Mouse (Mus musculus) CD4-positive, CD25-positive, alpha-beta regulatory T cell, adult 4 months (primary cell): Measurements from ENCODE around the gene Nup153. TPM values are rescaled to one million over a fixed set of nuclear protein-coding genes. Genes with fewer than 3 reads are reported as not detected.

Experiments
- ATAC-seq: one replicate; pipeline ENCODE4 v1.8.0; 2017
- polyA plus RNA-seq, 2 experiments: library from polyadenylated mRNA; unstranded; fragments of 100-300 nt; shearing (Covaris generic); gene quantifications; one replicate each; pipeline ENCODE4 v1.2.1; 2017

Nup153 gene
- polyA plus RNA-seq, 2 experiments from 2014 or later = 51.7 to 77.9 TPM

DNA sequence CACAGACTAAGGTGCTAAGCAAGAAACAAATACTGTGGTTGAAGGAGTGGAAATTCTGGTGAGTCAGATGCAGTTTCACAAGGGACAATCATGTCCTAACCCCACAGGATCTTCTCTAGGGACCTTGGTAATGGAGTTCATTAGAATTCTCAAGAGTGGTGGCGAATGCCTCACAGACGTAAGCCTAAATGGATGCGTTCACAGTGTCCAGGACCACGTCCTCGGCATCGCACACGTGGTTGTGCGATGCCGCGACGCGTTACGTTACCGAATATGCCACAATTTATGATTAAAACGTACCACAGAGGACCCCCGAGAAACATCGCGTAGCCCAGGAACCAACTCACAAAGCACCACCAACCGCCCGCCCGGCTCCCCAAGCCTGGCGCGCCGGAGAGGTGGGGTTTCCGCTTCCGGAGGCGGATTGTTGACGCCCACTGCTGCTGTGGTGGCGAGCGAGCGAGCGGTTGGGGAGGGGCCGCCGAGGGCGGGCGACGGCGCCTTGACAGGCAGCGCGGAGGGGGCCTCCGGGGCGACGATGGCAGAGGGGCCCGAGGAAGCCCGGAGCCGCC is 58.6 kb downstream of the Nup153 start, which contains the start of gene Fam8a1:
Gene Fam8a1 (plus strand): TSS at position 475 of the 572 bp plus-strand sequence.
- ATAC-seq = peak; percentile 95

DNA sequence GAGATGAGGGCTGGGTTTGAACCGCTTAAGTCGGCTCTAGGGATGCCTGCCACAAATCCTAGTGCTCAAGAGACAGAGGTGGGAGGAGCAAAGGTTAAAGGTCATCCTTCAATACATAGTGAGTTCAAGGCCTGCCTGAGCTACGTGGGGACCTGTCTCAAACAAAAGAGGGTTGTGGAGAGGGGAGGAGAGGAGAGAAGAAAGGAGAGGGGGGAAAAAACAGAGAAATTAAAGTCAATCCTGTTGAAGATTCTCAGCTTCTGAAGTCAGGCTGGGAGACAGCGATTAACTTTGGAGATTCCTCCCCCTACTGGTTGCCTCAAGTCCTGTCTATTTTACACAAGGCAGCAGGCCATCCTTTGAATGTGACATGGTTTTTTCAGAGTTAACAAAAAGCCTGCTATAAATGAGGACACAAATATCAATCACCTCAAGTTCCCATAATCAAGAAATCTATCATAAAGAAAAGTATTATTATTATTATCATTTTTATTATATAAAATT is 64.2 kb downstream of the Nup153 start:
- ATAC-seq = peak; percentile 83

DNA sequence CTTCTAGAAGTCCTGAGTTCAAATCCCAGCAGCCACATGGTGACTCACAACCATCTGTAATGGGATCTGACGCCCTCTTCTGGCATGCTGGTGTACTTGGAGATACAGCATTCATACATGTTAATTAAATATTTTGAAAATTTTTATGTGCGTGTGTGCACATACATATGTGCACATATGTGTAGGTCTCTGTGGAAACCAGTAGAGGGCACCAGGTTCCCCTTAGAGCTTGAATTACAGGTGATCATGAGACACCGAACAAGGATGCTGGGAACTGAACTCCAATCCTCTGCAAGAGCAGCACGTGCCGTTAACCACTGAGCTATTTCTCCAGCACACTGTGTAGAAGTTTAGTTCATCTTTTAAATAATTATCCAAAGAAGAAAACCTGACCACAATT is 68.5 kb downstream of the Nup153 start:
- ATAC-seq = no peak

DNA sequence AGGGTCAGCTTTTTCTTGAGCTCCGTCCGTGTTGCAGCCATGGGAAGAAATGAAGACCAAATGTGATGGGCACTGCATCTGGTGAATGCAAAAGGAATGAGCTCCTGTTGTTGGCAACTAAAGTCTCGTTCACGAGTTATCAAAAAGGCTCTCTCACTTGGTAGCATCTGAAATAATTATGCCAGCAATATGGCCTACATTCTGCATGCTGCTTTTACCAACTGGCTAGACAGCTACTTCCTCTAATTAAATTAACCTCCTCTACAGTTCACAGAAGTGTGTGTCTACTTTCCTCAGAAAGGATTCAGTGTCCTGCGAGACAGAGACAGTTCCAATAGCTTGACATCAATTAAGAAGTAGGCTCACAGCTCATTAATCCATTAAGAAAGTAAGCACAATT is 73.2 kb downstream of the Nup153 start:
- no peak for ATAC-seq

DNA sequence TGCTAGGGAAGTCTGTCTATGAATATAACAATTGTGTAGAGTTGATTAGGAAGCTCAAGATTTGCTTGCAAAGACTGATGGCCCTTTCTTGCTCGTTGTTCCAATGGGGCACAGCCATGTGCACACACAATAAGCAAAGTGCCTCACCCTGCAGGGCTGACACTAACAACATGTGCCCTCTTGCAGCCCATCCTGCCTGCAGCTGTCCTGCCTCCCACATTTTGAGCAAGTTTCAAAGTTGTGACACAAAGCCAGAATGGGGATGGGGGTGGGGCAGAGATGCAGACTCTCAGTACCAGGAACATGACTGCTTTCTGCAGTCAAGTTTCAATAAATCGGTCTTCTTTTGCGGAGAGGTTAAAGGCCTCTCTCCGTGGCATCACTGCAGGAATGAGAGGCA is 74.1 kb downstream of the Nup153 start:
- ATAC-seq = no peak

DNA sequence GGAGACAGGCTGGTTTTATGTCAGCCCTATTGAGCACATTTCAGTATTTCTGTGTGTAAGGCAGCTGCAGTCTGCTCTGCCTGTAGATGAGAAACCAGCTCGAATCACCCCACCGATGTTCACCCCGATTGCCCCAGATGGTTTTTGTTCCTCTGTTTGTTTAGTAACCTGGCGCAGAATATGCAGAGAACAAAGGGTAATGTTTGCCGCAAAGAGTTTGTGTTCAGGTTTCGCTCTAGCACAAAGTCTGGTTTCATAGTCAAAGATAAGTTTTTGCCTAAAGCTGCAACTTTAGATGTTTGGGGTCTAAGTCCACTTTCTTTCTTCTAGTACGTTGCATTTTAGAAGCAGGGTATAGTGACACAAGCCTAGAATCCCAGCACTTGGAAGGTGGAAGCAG is 75.1 kb downstream of the Nup153 start:
- ATAC-seq = no peak

DNA sequence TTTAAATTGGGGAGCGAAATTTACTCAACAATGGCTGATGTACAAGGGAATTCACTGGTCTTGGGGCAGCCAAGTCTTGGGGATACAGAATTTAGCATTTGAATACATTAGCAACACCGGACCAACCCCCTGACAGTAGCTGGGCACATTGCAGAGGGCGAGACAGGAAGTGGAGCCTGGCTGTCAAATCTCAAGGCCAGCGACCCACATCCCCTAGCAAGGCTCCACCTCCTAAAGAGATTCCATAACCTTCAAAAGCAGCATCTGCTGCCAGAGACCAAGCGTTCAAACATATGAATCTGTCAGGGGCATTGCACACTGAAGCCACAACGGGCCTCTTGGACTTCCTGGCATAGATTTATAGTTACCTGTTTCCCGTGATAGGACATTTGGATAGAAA is 75.9 kb downstream of the Nup153 start:
- no peak for ATAC-seq

DNA sequence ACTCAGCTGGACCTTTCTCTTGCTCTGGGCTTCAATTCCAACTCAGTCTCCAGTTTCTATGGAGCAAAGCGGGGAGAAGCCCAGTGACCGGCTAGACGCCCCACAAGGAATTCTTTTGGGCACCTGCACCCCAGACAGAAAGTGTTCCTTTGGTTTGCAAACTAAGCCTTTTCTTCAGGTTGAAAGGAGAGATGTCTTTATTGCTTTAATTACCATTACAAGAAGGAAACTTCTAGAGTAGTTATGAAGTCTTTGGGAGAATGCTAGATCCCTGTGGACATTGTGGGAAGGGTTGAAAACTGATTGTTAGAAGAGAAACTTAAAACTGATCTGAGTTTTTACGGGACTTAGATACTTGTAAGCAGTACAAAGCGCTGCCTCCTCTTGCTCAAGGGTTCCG is 82.3 kb downstream of the Nup153 start:
- ATAC-seq = no peak

DNA sequence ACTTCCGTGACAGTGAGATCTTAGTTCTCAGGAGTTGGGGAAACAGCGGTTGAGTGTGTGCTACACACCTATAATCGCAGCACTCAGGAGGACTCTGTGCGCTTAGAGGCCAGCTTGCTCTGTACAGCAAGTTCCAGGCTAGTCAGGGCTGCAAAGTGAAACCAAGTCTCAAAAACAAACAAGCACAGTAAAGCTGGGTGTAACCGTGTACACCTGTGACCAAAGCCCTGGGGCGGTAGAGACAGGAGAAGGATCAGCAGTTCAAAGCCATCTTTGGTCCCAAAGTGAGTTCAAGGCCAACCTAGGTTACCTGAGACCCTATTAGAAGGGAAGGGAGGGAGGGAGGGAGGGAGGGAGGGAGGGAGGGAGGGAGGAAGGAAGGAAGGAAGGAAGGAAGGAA is 83.6 kb downstream of the Nup153 start:
- ATAC-seq = no peak

DNA sequence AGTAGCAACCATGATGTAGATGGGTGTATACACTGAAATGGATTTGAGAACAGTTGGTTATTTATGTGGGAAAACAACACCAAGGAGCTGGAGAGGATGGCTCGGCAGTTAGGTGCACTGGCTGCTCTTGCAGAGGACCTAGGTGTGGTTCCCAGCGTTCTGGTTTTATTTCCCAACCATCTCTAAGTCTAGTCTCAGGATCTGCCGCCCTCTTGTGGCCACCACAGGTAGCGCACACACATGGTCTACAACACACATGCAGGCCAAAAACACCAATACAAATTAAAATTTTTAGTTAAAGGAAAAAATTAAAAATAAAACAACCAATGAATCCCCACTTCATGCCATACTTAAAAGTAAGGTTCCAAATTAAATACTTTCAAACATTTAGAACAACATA is 85.4 kb downstream of the Nup153 start:
- ATAC-seq = no peak

DNA sequence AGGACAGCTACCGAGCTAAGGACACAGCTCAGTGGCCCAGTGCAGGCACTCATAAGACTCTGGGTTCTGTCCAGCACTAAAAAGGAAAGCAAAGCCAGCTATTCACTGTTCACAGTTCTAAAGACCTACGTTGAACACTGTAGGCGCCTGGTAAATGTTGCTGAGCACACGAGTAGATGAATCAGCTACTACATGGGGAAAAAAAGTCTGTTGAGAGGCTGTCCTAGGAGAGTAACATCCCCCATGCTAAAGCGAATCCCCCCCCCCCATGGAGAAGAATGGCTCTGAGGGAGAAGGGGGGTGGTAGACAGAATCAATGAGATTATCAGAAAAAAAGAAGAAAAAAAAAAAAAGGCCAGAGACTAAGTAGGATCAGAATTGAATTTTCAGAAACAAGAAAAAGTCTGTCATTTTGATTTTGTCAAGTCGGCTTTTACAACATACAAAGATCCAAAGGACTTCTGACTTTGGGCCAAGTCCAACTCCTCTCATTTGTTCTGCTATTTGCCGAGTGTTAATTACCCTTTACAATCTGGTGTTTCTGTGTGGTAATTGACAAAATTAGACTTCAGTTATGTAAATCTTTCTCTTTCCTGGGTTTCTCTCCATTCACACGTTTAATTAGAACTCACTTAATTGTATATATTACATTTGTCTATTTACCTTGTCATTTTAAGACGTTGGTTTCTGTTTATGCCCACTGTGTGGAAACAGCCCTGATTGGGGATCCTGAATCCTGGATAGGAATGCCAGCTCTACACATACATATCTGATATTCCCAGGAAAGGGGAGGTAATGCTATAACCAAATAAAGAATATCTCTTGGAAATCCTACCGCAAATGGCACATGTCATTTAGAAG is 86.9 kb downstream of the Nup153 start:
- ATAC-seq = no peak

DNA sequence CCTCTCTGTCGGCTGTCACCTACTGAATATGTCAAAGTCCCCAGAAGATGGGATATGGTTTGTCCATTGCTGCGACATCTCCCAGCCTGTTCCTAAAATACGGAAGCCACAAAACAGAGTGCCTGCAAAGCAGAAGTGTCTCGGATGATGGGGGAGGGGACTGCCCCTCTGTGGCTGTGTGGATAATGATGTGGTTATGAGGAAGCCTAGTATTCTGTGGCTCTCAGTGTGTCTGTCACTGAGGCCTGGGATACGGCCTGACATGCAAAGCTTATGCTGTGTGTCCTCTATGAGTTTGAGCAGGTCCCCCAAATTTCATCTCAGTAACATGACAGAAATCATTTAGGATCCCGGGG is 93.6 kb downstream of the Nup153 start:
- ATAC-seq = no peak

DNA sequence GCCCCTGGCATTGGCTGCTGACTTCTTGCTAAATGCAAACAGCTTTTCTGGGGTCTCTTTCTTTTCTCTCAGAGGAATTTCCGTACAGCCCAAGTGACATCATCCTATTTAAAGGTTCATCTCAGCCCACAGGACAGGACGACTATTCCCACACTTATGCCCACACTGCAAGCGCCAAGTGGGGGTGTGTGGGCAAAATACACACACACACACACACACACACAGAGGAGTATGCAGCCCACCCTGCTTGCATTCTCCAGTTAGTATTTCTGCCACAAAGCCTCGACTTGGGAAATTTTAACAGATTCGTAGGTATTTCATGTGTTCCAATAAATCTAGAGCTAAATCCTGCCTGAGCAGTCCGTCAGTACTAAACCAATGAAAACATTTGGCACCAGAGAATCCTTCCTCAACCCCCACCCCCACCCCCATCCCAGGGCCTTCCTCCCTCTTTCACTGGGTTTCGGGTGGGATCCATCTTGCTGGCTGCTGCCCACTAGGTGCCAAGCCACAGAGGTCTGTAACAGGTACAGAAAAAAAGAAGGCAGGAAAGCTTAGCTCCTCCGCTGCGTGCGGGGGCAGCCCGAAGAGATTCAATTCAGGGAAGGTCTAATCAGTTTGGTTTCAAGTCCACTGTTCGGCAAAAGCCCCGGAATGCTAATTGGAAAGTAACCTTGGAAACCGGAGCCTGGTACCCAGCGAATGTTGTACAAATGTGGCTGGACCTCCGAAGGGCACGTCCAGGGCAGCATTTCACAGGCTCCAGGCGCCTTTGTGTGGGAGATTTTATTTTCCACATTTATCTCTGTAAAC is 94.2 kb downstream of the Nup153 start:
- ATAC-seq = no peak

DNA sequence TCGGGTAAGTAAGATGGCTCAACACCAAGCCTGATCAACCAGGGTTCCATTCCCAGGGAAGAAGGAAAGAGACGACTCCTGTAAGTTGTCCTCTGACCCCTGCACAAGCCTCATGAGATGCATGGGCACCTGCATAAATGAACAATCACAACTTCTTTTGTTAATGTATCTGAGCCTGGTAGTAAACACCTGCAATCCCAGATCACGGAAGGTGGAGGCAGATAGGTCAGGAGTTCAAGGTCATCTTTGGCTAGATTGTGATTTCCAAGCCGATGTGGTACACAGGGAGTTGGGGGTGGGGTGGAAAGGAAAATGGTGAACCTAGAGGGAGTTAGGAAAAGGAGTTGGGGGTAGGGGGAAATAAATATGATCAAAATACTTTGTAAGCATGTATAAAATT is 94.9 kb downstream of the Nup153 start:
- ATAC-seq = no peak

Other genes with a start within 250 kb of the Nup153 start
- under 1 TPM; 0.30 to 0.32 TPM for gene Cap2, start 226.1 kb downstream of the Nup153 start, polyA plus RNA-seq
- 1 to 10 TPM; 8.5 to 9.0 TPM for gene Fam8a1, start 58.4 kb downstream of the Nup153 start, polyA plus RNA-seq
- 1 to 10 TPM; 5.6 to 7.0 TPM for gene Kif13a, start 201.9 kb upstream of the Nup153 start, polyA plus RNA-seq